Mouse (Mus musculus) limb, embryonic 13.5 days (tissue): Measurements from ENCODE around the gene Gm20479. TPM values are rescaled to one million over a fixed set of nuclear protein-coding genes. Genes with fewer than 3 reads are reported as not detected.

Experiments used
- ATAC-seq: fragments of 200-750 bp; cut with Nextera tagmentation; 2 replicates; pipeline ENCODE4 v1.8.0; 2017; ENCODE audit warnings: low read depth, moderate number of reproducible peaks, moderate TSS enrichment; ENCODE audit not compliant: low FRiP score
- H3K27ac ChIP-seq: fragments of 300-500 bp; sonication (generic); 2 replicates; pipeline ENCODE4 v1.5.1; 2015; ENCODE audit warnings: inconsistent platforms, mild to moderate bottlenecking, moderate library complexity
- H3K27me3 ChIP-seq: fragments of 300-500 bp; sonication (generic); 2 replicates; pipeline ENCODE4 v1.6.1; 2015; ENCODE audit warnings: mild to moderate bottlenecking, inconsistent platforms
- H3K36me3 ChIP-seq: fragments of 300-500 bp; sonication (generic); 2 replicates; pipeline ENCODE4 v1.6.1; 2015; ENCODE audit warnings: inconsistent platforms, mild to moderate bottlenecking, moderate library complexity
- H3K4me1 ChIP-seq: fragments of 300-500 bp; sonication (generic); 2 replicates; pipeline ENCODE4 v1.6.1; 2015; ENCODE audit warnings: inconsistent platforms
- H3K4me2 ChIP-seq: fragments of 300-500 bp; sonication (generic); replicated peaks from 2 replicates; pipeline ENCODE4 v1.6.1; 2015; ENCODE audit warnings: inconsistent platforms, mild to moderate bottlenecking, moderate library complexity
- H3K4me3 ChIP-seq: fragments of 300-500 bp; sonication (generic); 2 replicates; pipeline ENCODE4 v1.5.1; 2015; ENCODE audit warnings: moderate library complexity, mild to moderate bottlenecking, inconsistent platforms
- H3K9ac ChIP-seq: fragments of 300-500 bp; sonication (generic); 2 replicates; pipeline ENCODE4 v1.6.1; 2015; ENCODE audit warnings: mild to moderate bottlenecking, inconsistent platforms
- H3K9me3 ChIP-seq: fragments of 300-500 bp; sonication (generic); 2 replicates; pipeline ENCODE4 v1.6.1; 2016; ENCODE audit warnings: inconsistent platforms
- WGBS: fragments of 180-500 bp; shearing (Covaris S2); methylation state at CpG from one replicate; pipeline ENCODE4 v1.1.7; 2015; 5-methylcytosine and 5-hydroxymethylcytosine counted together
- polyA plus RNA-seq: library from polyadenylated mRNA; unstranded; fragments of >200 nt; fragmentation: Nextera tagmentation; extraction: Ambion mirVana; gene quantifications from 2 replicates; pipeline ENCODE4 v1.2.1, GENCODE M21; 2015

Gene Gm20479
- polyA plus RNA-seq, 1 experiment from 2014 or later = not detected

DNA sequence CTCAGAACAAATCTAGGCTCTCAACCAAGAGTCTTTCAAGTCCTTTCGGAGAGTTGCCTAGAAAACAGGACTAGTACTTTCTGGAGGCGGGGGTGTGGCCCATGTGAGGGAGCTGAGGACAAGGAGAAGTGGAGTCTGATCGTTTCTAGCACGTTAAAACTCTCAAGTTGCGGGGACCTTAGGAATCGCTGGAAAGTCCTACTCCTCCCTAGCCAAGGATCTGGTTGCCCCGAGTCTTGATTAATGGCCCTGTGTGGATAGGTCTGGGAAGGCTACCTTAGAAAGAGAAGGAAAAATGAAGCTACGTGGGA is 25.7 kb downstream of the Gm20479 start:
- 3% methylated on average over 8 of the region's 8 CpGs for WGBS
- peak overlapping the region; percentile 97 for H3K4me2 ChIP-seq
- H3K27me3 ChIP-seq = peaks cover 92% of the 10 kb centered on the region
- no peak for ATAC-seq
- 0 out of 2 replicates have a peak, but pooled peaks cover 4% of the 10 kb centered on the region for H3K36me3 ChIP-seq
- H3K27ac ChIP-seq = no peak overlapping the region
- no peaks in the 10 kb centered on the region for H3K9me3 ChIP-seq
- no peak overlapping the region for H3K9ac ChIP-seq
- peak overlapping the region; percentile 57 for H3K4me3 ChIP-seq
- H3K4me1 ChIP-seq = peaks cover 70% of the 10 kb centered on the region

DNA sequence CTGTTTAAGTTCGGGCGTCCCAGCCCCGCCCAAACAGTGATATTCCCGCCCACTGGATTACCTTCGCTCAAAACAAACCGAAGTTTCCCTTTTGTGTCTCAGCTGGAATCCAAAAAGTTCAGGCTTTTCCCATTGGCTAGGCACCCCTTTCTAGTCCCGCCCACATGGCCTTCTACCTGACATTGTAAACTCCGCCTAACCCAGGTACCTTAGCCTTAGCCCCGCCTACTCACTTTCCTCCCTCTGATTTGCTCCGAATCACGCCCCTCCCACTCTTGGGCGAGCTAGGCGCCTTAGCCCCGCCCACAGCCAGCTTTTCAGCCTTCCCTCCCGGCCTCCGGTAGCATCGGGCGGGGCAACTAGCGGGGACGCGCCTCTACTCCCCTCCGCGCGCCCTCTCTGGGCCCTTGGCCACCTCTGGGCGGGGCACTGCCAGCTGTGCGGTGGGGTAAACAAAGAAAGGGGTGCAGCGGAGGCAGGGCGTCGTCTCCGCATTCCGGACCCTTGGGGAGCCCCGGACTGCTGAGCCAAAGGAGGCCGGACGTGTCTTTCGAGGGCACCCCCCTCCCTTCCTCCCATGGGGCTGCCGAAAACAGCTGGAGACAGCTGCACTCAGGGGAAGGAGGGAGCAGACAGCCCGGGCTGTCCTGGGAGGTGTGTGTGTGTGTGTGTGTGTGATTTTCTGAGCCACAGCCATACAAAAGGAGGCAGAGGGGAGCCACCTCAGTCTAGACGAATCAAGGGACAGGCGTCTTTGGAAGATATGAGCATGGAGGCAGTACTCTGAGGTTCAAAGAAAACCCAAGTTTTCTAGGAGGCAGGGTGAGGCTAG is 26.3 kb downstream of the Gm20479 start:
- Histone ChIP-seq H3K4me3 (peak overlapping the region; percentile 57), H3K36me3 (0 out of 2 replicates have a peak, but pooled peaks cover 4% of the 10 kb centered on the region), H3K27me3 (peaks cover 97% of the 10 kb centered on the region), H3K9ac (peak overlapping the region; percentile 59), H3K4me2 (peak overlapping the region; percentile 97), H3K27ac (no peak overlapping the region; the same call in 1 of the 2 replicates), H3K9me3 (no peaks in the 10 kb centered on the region), H3K4me1 (peaks cover 75% of the 10 kb centered on the region)
- under 1% methylated on average over 39 of the region's 39 CpGs for WGBS
- peak; percentile 28; the same call in 1 of the 2 replicates for ATAC-seq

DNA sequence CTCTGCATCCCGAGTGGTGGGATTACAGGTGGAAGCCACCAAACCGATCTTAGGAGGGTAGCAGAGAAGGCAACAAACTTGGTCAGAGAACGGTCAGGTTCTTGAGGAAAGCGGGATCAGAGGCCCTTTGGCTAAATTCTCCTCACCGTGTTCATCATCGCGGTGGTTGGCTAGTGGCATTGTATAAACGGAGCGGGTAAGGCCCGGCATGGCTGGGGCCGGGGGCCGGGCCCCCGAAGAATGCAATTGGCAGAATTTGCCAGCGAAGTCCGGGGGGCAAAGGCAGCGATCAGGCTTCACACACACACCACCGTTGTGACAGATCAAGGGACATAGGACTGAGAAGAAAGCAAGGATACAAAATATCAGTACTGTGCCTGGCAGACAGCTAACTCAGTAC is 27.2 kb downstream of the Gm20479 start:
- Histone ChIP-seq H3K4me3 (peak overlapping the region; percentile 57), H3K27ac (no peak overlapping the region), H3K4me2 (peak overlapping the region; percentile 97), H3K4me1 (peaks cover 76% of the 10 kb centered on the region), H3K36me3 (0 out of 2 replicates have a peak, but pooled peaks cover 4% of the 10 kb centered on the region), H3K27me3 (peaks cover 100% of the 10 kb centered on the region), H3K9ac (no peak overlapping the region), H3K9me3 (no peaks in the 10 kb centered on the region)
- ATAC-seq = no peak
- WGBS = 24% methylated on average over 17 of the region's 17 CpGs

DNA sequence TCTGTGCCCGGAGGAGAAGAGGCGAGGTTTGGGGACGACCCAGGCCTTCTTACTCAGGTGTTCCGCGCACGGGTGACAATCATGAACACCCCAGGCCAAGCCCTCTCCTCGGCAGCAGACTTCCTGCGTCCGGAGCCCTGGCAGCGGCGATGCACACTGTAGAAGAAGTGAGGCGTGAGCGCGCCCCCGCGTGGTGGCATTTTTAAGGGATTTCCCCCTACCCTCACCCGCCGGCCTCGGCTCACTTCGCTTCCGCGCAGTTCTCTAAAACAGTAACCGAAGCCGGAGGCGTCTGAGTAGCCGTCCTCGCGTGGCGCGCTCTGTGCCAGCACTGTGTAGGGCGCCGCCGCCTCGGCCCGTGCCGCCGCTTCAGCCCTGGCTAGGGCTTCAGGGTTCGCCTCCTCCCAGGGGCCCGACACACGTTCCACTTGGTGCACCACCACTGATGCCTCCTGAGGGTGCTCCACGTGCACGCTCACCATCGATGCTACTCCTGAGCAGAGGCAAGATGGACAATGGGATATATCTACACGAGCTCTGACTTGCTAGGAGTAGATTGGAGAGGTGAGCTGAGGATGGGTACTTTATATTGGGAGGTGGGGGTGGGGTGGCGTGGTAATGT is 27.8 kb downstream of the Gm20479 start:
- H3K9ac ChIP-seq = peak overlapping the region; percentile 54; the same call in 1 of the 2 replicates
- H3K27me3 ChIP-seq = peaks cover 100% of the 10 kb centered on the region
- ATAC-seq = peak; percentile 9; the same call in 1 of the 2 replicates
- H3K36me3 ChIP-seq = 0 out of 2 replicates have a peak, but pooled peaks cover 4% of the 10 kb centered on the region
- peak overlapping the region; percentile 61 for H3K4me2 ChIP-seq
- peaks cover 71% of the 10 kb centered on the region for H3K4me1 ChIP-seq
- peak overlapping the region; percentile 57 for H3K4me3 ChIP-seq
- 4% methylated on average over 45 of the region's 45 CpGs for WGBS
- no peaks in the 10 kb centered on the region for H3K9me3 ChIP-seq
- no peak overlapping the region for H3K27ac ChIP-seq

DNA sequence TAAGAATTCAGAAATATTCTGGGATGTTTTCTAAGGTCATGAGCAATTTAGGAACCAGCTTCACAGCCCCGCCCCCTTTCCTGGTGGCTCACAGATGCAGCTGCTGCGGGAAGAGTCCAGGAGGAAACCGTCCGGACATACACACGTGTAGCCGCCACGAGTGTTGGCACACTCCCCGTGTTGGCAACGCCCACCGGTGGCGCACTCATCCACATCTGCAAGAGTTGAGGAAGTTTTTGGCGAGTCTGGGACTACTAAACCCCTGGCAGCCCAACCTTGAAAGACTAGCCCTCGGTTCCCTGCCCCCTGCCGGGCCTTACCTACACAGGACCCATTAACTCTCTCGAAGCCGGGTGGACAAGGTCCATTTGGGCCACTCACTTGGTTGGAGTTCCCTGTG is 28.6 kb downstream of the Gm20479 start:
- ATAC-seq = no peak
- 32% methylated on average over 16 of the region's 16 CpGs for WGBS
- H3K4me3 ChIP-seq = no peak overlapping the region
- H3K27me3 ChIP-seq = peaks cover 99% of the 10 kb centered on the region
- H3K36me3 ChIP-seq = peaks cover 8% of the 10 kb centered on the region; the same call in 1 of the 2 replicates
- H3K4me2 ChIP-seq = peak overlapping the region; percentile 61; the same call in 1 of the 2 replicates
- no peak overlapping the region for H3K9ac ChIP-seq
- no peaks in the 10 kb centered on the region for H3K9me3 ChIP-seq
- no peak overlapping the region for H3K27ac ChIP-seq
- peaks cover 63% of the 10 kb centered on the region for H3K4me1 ChIP-seq

DNA sequence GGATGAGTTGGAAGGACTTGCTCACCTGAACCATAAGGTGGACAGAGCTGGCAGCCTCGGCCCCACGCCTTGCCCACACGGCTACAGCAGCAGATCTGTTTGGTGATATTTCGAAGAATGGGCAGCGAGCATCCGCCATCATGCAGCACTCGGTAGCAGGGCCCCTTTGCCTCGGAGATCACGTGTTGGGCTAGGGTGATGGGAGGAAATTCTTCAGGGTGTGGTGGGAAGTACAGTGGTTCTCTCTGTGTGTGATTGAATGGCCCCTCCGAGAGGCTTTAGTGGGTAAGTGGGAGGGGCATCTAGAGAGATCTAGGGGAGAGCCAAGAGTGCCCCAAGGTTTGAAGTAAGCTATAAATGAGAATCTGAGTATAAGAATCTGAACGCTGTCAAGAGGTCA is 29.1 kb downstream of the Gm20479 start:
- Histone ChIP-seq H3K4me1 (peaks cover 60% of the 10 kb centered on the region), H3K9ac (no peak overlapping the region), H3K27me3 (peaks cover 99% of the 10 kb centered on the region), H3K36me3 (peaks cover 13% of the 10 kb centered on the region), H3K27ac (no peak overlapping the region), H3K4me2 (no peak overlapping the region), H3K4me3 (no peak overlapping the region), H3K9me3 (no peaks in the 10 kb centered on the region)
- ATAC-seq = no peak
- WGBS = 85% methylated on average over 11 of the region's 11 CpGs

DNA sequence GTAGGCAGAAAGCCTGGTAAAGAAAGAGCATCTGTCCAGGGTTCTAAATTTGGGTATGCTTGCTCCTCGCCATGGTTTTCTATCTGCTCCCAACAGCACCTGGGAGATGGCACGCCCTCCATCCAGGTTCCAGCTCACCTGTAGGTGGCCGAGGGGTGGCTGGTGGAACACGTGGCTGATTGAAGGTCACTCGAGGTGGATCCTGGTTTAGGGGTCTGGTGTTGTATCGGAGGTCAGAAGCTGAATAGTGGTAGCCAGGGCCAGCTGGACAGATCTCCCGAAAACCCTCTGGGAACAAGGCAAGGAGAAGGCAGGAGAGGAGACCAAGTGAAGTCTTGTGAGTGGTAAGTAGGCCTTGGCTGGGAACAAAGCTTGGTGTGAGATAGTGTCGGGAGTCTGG is 29.7 kb downstream of the Gm20479 start:
- Histone ChIP-seq H3K36me3 (peaks cover 19% of the 10 kb centered on the region), H3K27ac (no peak overlapping the region), H3K9me3 (no peaks in the 10 kb centered on the region), H3K4me2 (no peak overlapping the region), H3K9ac (no peak overlapping the region), H3K4me3 (no peak overlapping the region), H3K27me3 (peaks cover 99% of the 10 kb centered on the region), H3K4me1 (peaks cover 53% of the 10 kb centered on the region)
- no peak for ATAC-seq
- WGBS = 90% methylated on average over 8 of the region's 8 CpGs

DNA sequence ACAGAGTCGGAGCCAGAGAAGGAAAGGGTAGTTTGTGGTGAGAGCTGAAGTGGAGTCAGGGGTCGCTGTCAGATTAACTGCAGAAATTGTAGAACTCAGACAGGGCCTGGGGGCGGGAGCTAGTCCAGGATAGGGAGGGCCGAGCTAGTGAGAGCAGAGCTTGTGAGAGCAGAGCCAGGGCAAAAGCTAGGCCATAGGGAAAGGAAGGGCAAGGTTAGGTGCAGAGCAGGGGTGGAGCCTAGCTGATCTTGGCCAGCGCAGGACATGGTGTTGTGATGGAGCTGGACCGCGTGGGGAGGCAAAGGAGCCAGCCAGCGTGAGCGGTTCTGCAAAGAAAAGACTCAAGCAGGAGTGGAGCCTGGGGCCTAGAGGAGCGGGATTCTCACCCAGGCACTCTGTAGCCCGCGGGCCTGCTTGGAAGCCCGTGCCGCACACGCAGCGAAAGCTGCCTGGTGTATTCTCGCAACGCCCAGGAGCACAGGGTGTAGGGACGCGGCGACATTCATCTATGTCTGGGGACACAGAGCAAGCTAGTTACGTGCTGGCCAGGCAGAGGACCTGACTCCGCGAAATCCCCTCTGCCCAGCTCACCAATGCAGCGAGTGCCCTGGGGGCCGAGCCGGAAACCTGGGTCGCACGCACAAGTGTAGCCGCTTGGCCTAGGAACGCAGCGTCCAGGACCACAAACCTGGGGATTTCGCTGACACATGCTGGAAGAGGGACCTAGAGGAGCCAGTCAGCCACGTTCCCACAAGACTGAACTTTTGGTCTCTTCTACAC is 30.9 kb downstream of the Gm20479 start:
- no peak for ATAC-seq
- Histone ChIP-seq H3K4me2 (peak overlapping the region; percentile 60), H3K27ac (no peak overlapping the region), H3K27me3 (peaks cover 95% of the 10 kb centered on the region), H3K9ac (0 out of 2 replicates have a peak overlapping the region, but pooled peaks have one; percentile 5), H3K4me1 (peaks cover 41% of the 10 kb centered on the region), H3K36me3 (peaks cover 20% of the 10 kb centered on the region), H3K4me3 (peak overlapping the region; percentile 37), H3K9me3 (no peaks in the 10 kb centered on the region)
- WGBS = 30% methylated on average over 34 of the region's 34 CpGs

DNA sequence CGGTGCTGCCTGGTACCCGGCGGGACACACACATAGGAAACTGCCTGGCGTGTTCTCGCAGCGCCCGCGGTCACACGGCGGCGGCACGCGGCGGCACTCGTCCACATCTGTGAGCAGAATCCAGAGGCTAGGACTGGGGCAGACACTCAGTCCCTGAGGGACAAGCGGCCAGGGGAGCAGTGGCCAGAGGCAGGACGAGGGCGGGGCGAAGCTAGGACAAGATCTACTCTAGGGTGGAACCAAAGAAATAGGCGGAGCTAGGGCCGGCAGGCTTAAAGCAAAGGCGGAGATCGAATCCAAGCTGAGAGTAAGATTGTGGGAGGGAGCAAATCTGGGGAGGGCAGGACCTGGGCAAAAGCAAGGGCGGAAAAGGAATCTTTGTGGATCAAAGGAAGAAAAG is 31.5 kb downstream of the Gm20479 start:
- Histone ChIP-seq H3K27ac (no peak overlapping the region), H3K4me1 (peaks cover 35% of the 10 kb centered on the region), H3K4me3 (peak overlapping the region; percentile 37), H3K9ac (peak overlapping the region; percentile 57; the same call in 1 of the 2 replicates), H3K9me3 (no peaks in the 10 kb centered on the region), H3K27me3 (peaks cover 89% of the 10 kb centered on the region), H3K4me2 (peak overlapping the region; percentile 60), H3K36me3 (peaks cover 20% of the 10 kb centered on the region)
- 0 out of 2 replicates have a peak, but pooled peaks have one; percentile 42 for ATAC-seq
- WGBS = 3% methylated on average over 24 of the region's 24 CpGs

DNA sequence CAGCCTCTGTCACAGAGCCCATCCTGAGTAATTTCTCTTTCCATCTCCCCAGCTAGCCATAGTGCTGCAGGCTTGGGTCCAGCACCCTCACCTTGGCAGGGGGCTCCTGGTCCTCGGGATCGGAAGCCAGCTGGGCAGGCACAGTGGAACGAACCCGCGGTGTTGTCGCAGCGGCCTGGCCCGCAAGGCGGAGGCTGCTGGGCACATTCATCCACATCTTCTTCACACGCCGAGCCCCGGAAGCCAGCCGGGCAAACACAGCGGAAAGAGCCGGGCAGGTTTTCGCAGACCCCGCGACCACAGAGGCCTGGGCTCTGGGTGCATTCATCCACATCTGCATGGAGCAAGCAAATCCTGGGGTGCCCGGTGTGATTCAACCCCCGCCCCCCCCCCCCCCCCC is 32.3 kb downstream of the Gm20479 start:
- 54% methylated on average over 18 of the region's 20 CpGs for WGBS
- Histone ChIP-seq H3K9me3 (no peaks in the 10 kb centered on the region), H3K4me1 (peaks cover 27% of the 10 kb centered on the region), H3K27ac (no peak overlapping the region), H3K4me3 (no peak overlapping the region), H3K27me3 (peaks cover 81% of the 10 kb centered on the region), H3K4me2 (no peak overlapping the region), H3K36me3 (peaks cover 20% of the 10 kb centered on the region), H3K9ac (no peak overlapping the region)
- ATAC-seq = no peak

DNA sequence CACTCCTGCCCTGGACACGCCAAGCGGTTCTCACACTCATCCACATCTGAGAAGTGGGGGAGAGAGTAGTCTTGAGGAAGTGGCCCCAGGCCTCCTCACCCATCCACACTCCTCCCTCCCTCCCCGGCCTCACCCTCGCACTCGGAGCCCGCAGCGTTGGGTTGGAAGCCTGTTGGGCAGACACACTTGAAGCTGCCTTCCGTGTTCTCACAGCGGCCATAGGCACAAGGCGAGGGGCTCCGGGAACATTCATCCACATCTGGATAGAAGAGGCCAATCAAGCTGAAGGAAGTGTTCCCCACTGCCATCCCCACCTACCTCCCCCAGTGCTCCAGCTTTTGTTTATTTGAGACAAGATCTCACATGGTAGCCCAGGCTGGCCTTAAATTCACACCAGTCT is 33.1 kb downstream of the Gm20479 start:
- Histone ChIP-seq H3K4me2 (no peak overlapping the region), H3K36me3 (peaks cover 24% of the 10 kb centered on the region), H3K9ac (no peak overlapping the region), H3K27ac (no peak overlapping the region), H3K27me3 (peaks cover 73% of the 10 kb centered on the region), H3K4me1 (peaks cover 20% of the 10 kb centered on the region), H3K4me3 (no peak overlapping the region), H3K9me3 (no peaks in the 10 kb centered on the region)
- no peak for ATAC-seq
- 93% methylated on average over 11 of the region's 11 CpGs for WGBS

DNA sequence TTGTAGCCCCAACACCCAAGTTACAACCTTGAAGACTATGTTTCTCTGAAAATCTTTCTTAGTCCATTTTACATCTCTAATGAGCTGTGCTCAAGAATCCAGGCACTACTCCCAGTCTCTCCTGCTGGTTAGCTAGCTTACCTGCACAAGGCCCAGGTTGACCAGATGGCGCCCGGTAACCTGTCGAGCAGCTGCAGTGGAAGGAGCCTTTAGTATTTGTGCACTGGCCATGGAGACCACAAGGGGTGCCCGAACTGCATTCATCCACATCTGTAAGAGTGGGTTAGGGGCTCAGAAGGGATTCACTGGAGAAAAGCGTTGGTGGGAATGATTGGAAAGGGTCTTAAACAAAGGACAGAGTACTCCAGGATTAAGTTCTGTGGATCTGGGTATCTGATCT is 34.2 kb downstream of the Gm20479 start:
- Histone ChIP-seq H3K9me3 (no peaks in the 10 kb centered on the region), H3K4me2 (no peak overlapping the region), H3K4me3 (no peak overlapping the region), H3K27ac (no peak overlapping the region), H3K27me3 (peaks cover 62% of the 10 kb centered on the region), H3K9ac (no peak overlapping the region), H3K36me3 (peaks cover 26% of the 10 kb centered on the region), H3K4me1 (peaks cover 13% of the 10 kb centered on the region)
- ATAC-seq = no peak
- 89% methylated on average over 5 of the region's 5 CpGs for WGBS
